Mouse (Mus musculus): ENCODE measurements around the gene Slc2a8. TPM values are rescaled to one million over a fixed set of nuclear protein-coding genes. Genes with fewer than 3 reads are reported as not detected.

Slc2a8 gene
- polyA plus RNA-seq, 1 experiment from 2014 or later, result 20.6 TPM

- 86% methylated on average over 2 of the region's 2 CpGs for WGBS
- Histone ChIP-seq H3K27ac (ENCODE audit: low read length) (no peak overlapping the region), H3K27me3 (ENCODE audit: control insufficient read depth, insufficient read depth, low read depth, low read length) (no peaks in the 10 kb centered on the region), H3K9ac (ENCODE audit: low read length) (no peak overlapping the region), H3K36me3 (ENCODE audit: control insufficient read depth, insufficient read depth, low read length) (no peaks in the 10 kb centered on the region), H3K4me3 (ENCODE audit: low read length) (no peak overlapping the region), H3K9me3 (ENCODE audit: control insufficient read depth, low read length) (no peaks in the 10 kb centered on the region), H3K4me2 (ENCODE audit: low read depth, low read length) (no peak overlapping the region), H3K4me1 (replicated peaks; ENCODE audit: control insufficient read depth, insufficient read depth, low read length) (no peaks in the 10 kb centered on the region)
- ATAC-seq (ENCODE audit: low read depth), result no peak
These were observed 17.9 kb upstream of the Slc2a8 start for GRCm38 (mm10) chr2:32999752-33000151.

GRCm38 (mm10) chr2:32997792-32998191 lies 15.9 kb upstream of the Slc2a8 start:
- no peak overlapping the region for H3K4me3 ChIP-seq (ENCODE audit: low read length)
- no peaks in the 10 kb centered on the region for H3K27me3 ChIP-seq (ENCODE audit: control insufficient read depth, insufficient read depth, low read depth, low read length)
- no peak overlapping the region for H3K4me2 ChIP-seq (ENCODE audit: low read depth, low read length)
- 73% methylated on average over 4 of the region's 4 CpGs for WGBS
- no peaks in the 10 kb centered on the region for H3K4me1 ChIP-seq (replicated peaks; ENCODE audit: control insufficient read depth, insufficient read depth, low read length)
- no peaks in the 10 kb centered on the region for H3K36me3 ChIP-seq (ENCODE audit: control insufficient read depth, insufficient read depth, low read length)
- H3K9ac ChIP-seq (ENCODE audit: low read length), result no peak overlapping the region
- H3K27ac ChIP-seq (ENCODE audit: low read length), result no peak overlapping the region
- H3K9me3 ChIP-seq (ENCODE audit: control insufficient read depth, low read length), result no peaks in the 10 kb centered on the region
- ATAC-seq (ENCODE audit: low read depth), result no peak

- Histone ChIP-seq H3K27ac (ENCODE audit: low read length) (no peak overlapping the region), H3K4me2 (ENCODE audit: low read depth, low read length) (no peak overlapping the region), H3K4me3 (ENCODE audit: low read length) (no peak overlapping the region), H3K36me3 (ENCODE audit: control insufficient read depth, insufficient read depth, low read length) (no peaks in the 10 kb centered on the region), H3K9ac (ENCODE audit: low read length) (no peak overlapping the region), H3K27me3 (ENCODE audit: control insufficient read depth, insufficient read depth, low read depth, low read length) (no peaks in the 10 kb centered on the region), H3K9me3 (ENCODE audit: control insufficient read depth, low read length) (no peaks in the 10 kb centered on the region), H3K4me1 (replicated peaks; ENCODE audit: control insufficient read depth, insufficient read depth, low read length) (no peaks in the 10 kb centered on the region)
- WGBS, result 77% methylated on average over 6 of the region's 6 CpGs
- ATAC-seq (ENCODE audit: low read depth), result no peak
These were observed 15.2 kb upstream of the Slc2a8 start for GRCm38 (mm10) chr2:32997081-32997480.

GRCm38 (mm10) chr2:32992130-32992529 lies 10.2 kb upstream of the Slc2a8 start:
- H3K27ac ChIP-seq (ENCODE audit: low read length), result no peak overlapping the region
- H3K9me3 ChIP-seq (ENCODE audit: control insufficient read depth, low read length), result no peaks in the 10 kb centered on the region
- 62% methylated on average over 6 of the region's 6 CpGs for WGBS
- no peaks in the 10 kb centered on the region for H3K27me3 ChIP-seq (ENCODE audit: control insufficient read depth, insufficient read depth, low read depth, low read length)
- H3K4me3 ChIP-seq (ENCODE audit: low read length), result no peak overlapping the region
- no peaks in the 10 kb centered on the region for H3K36me3 ChIP-seq (ENCODE audit: control insufficient read depth, insufficient read depth, low read length)
- no peak overlapping the region for H3K9ac ChIP-seq (ENCODE audit: low read length)
- no peak for ATAC-seq (ENCODE audit: low read depth)
- H3K4me2 ChIP-seq (ENCODE audit: low read depth, low read length), result no peak overlapping the region
- no peaks in the 10 kb centered on the region for H3K4me1 ChIP-seq (replicated peaks; ENCODE audit: control insufficient read depth, insufficient read depth, low read length)

GRCm38 (mm10) chr2:32990167-32990832 lies 8.4 kb upstream of the Slc2a8 start:
- H3K9ac ChIP-seq (ENCODE audit: low read length), result no peak overlapping the region
- no peaks in the 10 kb centered on the region for H3K9me3 ChIP-seq (ENCODE audit: control insufficient read depth, low read length)
- no peak overlapping the region for H3K27ac ChIP-seq (ENCODE audit: low read length)
- no peak for ATAC-seq (ENCODE audit: low read depth)
- H3K4me3 ChIP-seq (ENCODE audit: low read length), result no peak overlapping the region
- H3K4me2 ChIP-seq (ENCODE audit: low read depth, low read length), result no peak overlapping the region
- H3K36me3 ChIP-seq (ENCODE audit: control insufficient read depth, insufficient read depth, low read length), result no peaks in the 10 kb centered on the region
- no peaks in the 10 kb centered on the region for H3K27me3 ChIP-seq (ENCODE audit: control insufficient read depth, insufficient read depth, low read depth, low read length)
- H3K4me1 ChIP-seq (replicated peaks; ENCODE audit: control insufficient read depth, insufficient read depth, low read length), result no peaks in the 10 kb centered on the region
- WGBS, result 63% methylated on average over 13 of the region's 13 CpGs

GRCm38 (mm10) chr2:32989376-32989775 lies 7.5 kb upstream of the Slc2a8 start:
- H3K9me3 ChIP-seq (ENCODE audit: control insufficient read depth, low read length), result no peaks in the 10 kb centered on the region
- no peaks in the 10 kb centered on the region for H3K4me1 ChIP-seq (replicated peaks; ENCODE audit: control insufficient read depth, insufficient read depth, low read length)
- H3K27ac ChIP-seq (ENCODE audit: low read length), result no peak overlapping the region
- H3K4me3 ChIP-seq (ENCODE audit: low read length), result no peak overlapping the region
- H3K9ac ChIP-seq (ENCODE audit: low read length), result no peak overlapping the region
- 44% methylated on average over 3 of the region's 3 CpGs for WGBS
- H3K4me2 ChIP-seq (ENCODE audit: low read depth, low read length), result no peak overlapping the region
- no peaks in the 10 kb centered on the region for H3K27me3 ChIP-seq (ENCODE audit: control insufficient read depth, insufficient read depth, low read depth, low read length)
- no peak; the same call in 1 of the 2 replicates for ATAC-seq (ENCODE audit: low read depth)
- H3K36me3 ChIP-seq (ENCODE audit: control insufficient read depth, insufficient read depth, low read length), result no peaks in the 10 kb centered on the region

GRCm38 (mm10) chr2:32985844-32986243 lies 4.0 kb upstream of the Slc2a8 start:
- Histone ChIP-seq H3K4me3 (ENCODE audit: low read length) (no peak overlapping the region), H3K9me3 (ENCODE audit: control insufficient read depth, low read length) (no peaks in the 10 kb centered on the region), H3K4me2 (ENCODE audit: low read depth, low read length) (no peak overlapping the region), H3K4me1 (replicated peaks; ENCODE audit: control insufficient read depth, insufficient read depth, low read length) (peaks cover 5% of the 10 kb centered on the region), H3K27ac (ENCODE audit: low read length) (no peak overlapping the region), H3K9ac (ENCODE audit: low read length) (no peak overlapping the region), H3K27me3 (ENCODE audit: control insufficient read depth, insufficient read depth, low read depth, low read length) (no peaks in the 10 kb centered on the region), H3K36me3 (ENCODE audit: control insufficient read depth, insufficient read depth, low read length) (no peaks in the 10 kb centered on the region)
- 35% methylated on average over 8 of the region's 8 CpGs for WGBS
- no peak for ATAC-seq (ENCODE audit: low read depth)

- Histone ChIP-seq H3K4me2 (ENCODE audit: low read depth, low read length) (no peak overlapping the region), H3K4me1 (replicated peaks; ENCODE audit: control insufficient read depth, insufficient read depth, low read length) (peaks cover 7% of the 10 kb centered on the region), H3K9ac (ENCODE audit: low read length) (no peak overlapping the region), H3K4me3 (ENCODE audit: low read length) (no peak overlapping the region), H3K27me3 (ENCODE audit: control insufficient read depth, insufficient read depth, low read depth, low read length) (no peaks in the 10 kb centered on the region), H3K9me3 (ENCODE audit: control insufficient read depth, low read length) (no peaks in the 10 kb centered on the region), H3K36me3 (ENCODE audit: control insufficient read depth, insufficient read depth, low read length) (no peaks in the 10 kb centered on the region), H3K27ac (ENCODE audit: low read length) (no peak overlapping the region)
- no peak for ATAC-seq (ENCODE audit: low read depth)
- 41% methylated on average over 6 of the region's 6 CpGs for WGBS
These were observed 1.7 kb upstream of the Slc2a8 start for GRCm38 (mm10) chr2:32983617-32984016.

GRCm38 (mm10) chr2:32982700-32983099 lies 817 bp upstream of the Slc2a8 start:
- Histone ChIP-seq H3K4me3 (ENCODE audit: low read length) (peak overlapping the region; percentile 85), H3K4me1 (replicated peaks; ENCODE audit: control insufficient read depth, insufficient read depth, low read length) (peaks cover 7% of the 10 kb centered on the region), H3K36me3 (ENCODE audit: control insufficient read depth, insufficient read depth, low read length) (no peaks in the 10 kb centered on the region), H3K9me3 (ENCODE audit: control insufficient read depth, low read length) (no peaks in the 10 kb centered on the region), H3K27me3 (ENCODE audit: control insufficient read depth, insufficient read depth, low read depth, low read length) (no peaks in the 10 kb centered on the region), H3K9ac (ENCODE audit: low read length) (peak overlapping the region; percentile 44), H3K4me2 (ENCODE audit: low read depth, low read length) (peak overlapping the region; percentile 100), H3K27ac (ENCODE audit: low read length) (no peak overlapping the region)
- 2% methylated on average over 4 of the region's 4 CpGs for WGBS
- ATAC-seq (ENCODE audit: low read depth), result no peak
